Mouse (Mus musculus) hindbrain, embryonic 10.5 days (tissue): ENCODE measurements around the gene Tmem222. TPM values are rescaled to one million over a fixed set of nuclear protein-coding genes. Genes with fewer than 3 reads are reported as not detected.

Experiments used
- DNase-seq: peaks from one replicate; pipeline ENCODE4 v3.0.0-alpha.2; 2017; ENCODE audit warnings: low spot score
- H3K27ac ChIP-seq: fragments of 300-500 bp; sonication (generic); 2 replicates; pipeline ENCODE4 v1.5.1; 2016; ENCODE audit warnings: mild to moderate bottlenecking, moderate library complexity
- H3K27me3 ChIP-seq: fragments of 300-500 bp; sonication (generic); 2 replicates; pipeline ENCODE4 v1.6.1; 2016; ENCODE audit warnings: mild to moderate bottlenecking; ENCODE audit not compliant: poor library complexity, insufficient read depth, severe bottlenecking
- H3K36me3 ChIP-seq: fragments of 300-500 bp; sonication (generic); 2 replicates; pipeline ENCODE4 v1.6.1; 2016; ENCODE audit warnings: mild to moderate bottlenecking, moderate library complexity
- H3K4me1 ChIP-seq: fragments of 300-500 bp; sonication (generic); replicated peaks from 2 replicates; pipeline ENCODE4 v1.6.1; 2016; ENCODE audit warnings: mild to moderate bottlenecking
- H3K4me3 ChIP-seq: fragments of 300-500 bp; sonication (generic); 2 replicates; pipeline ENCODE4 v1.5.1; 2016; ENCODE audit warnings: mild to moderate bottlenecking, moderate library complexity
- H3K9me3 ChIP-seq: fragments of 300-500 bp; sonication (generic); 2 replicates; pipeline ENCODE4 v1.6.1; 2016; ENCODE audit warnings: mild to moderate bottlenecking, moderate library complexity
- WGBS: fragments of 180-500 bp; shearing (Covaris S2); methylation state at CpG from one replicate; pipeline ENCODE4 v1.1.7; 2016; 5-methylcytosine and 5-hydroxymethylcytosine counted together
- polyA plus RNA-seq: library from polyadenylated mRNA; unstranded; fragments of >200 nt; fragmentation: Nextera tagmentation; extraction: Ambion mirVana; gene quantifications from 2 replicates; pipeline ENCODE4 v1.2.1, GENCODE M21; 2016

The Tmem222 gene
- polyA plus RNA-seq, 1 experiment from 2014 or later, result 87.8 TPM

DNA sequence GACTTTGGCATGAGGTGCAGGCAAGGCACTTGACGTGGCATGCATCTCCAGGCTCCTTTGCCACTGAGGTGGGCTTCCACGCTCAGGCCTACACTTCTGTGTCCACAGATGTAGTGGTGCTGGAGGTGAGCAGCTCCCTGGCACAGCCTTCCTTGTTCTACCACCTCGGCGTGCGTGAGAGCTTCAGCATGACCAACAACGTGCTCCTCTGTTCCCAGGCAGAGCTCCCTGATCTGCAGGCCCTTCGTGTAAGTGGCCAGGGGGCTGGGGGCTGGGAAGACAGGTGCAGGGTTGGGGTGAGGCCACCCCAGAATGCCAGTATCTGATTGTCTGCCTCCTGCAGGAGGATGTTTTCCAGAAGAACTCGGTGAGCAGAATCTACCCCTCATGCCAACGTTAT, 34.9 kb downstream of the Tmem222 start:
- peaks cover 47% of the 10 kb centered on the region for H3K4me1 ChIP-seq
- no peaks in the 10 kb centered on the region for H3K36me3 ChIP-seq
- H3K9me3 ChIP-seq, result no peaks in the 10 kb centered on the region
- H3K27ac ChIP-seq, result no peak overlapping the region
- peaks cover 96% of the 10 kb centered on the region for H3K27me3 ChIP-seq
- WGBS, result 51% methylated on average over 9 of the region's 9 CpGs
- H3K4me3 ChIP-seq, result no peak overlapping the region
- DNase-seq, result no peak

DNA sequence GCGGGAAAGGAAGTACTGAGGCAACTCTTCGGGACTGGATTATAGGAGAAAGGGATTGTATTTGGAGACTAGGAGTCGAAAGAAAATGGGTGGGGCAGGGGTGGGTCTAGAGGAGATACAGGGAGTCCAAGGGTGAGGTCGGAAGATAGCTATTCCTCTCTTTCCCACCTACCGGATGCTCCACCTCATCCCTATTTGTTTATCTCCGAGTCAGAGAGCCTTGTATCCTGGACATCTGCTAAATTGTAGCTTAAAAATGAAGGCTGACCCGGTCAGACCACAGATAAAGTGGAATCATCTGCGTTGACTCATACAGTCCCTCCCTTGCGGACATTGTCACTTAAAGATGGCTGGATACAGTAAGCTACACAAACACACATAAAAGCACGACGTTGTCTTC, 35.7 kb downstream of the Tmem222 start:
- Histone ChIP-seq H3K27ac (no peak overlapping the region), H3K4me3 (peak overlapping the region; percentile 67), H3K9me3 (no peaks in the 10 kb centered on the region), H3K4me1 (peaks cover 42% of the 10 kb centered on the region), H3K36me3 (no peaks in the 10 kb centered on the region), H3K27me3 (peaks cover 96% of the 10 kb centered on the region)
- WGBS, result 33% methylated on average over 11 of the region's 11 CpGs
- DNase-seq, result no peak

DNA sequence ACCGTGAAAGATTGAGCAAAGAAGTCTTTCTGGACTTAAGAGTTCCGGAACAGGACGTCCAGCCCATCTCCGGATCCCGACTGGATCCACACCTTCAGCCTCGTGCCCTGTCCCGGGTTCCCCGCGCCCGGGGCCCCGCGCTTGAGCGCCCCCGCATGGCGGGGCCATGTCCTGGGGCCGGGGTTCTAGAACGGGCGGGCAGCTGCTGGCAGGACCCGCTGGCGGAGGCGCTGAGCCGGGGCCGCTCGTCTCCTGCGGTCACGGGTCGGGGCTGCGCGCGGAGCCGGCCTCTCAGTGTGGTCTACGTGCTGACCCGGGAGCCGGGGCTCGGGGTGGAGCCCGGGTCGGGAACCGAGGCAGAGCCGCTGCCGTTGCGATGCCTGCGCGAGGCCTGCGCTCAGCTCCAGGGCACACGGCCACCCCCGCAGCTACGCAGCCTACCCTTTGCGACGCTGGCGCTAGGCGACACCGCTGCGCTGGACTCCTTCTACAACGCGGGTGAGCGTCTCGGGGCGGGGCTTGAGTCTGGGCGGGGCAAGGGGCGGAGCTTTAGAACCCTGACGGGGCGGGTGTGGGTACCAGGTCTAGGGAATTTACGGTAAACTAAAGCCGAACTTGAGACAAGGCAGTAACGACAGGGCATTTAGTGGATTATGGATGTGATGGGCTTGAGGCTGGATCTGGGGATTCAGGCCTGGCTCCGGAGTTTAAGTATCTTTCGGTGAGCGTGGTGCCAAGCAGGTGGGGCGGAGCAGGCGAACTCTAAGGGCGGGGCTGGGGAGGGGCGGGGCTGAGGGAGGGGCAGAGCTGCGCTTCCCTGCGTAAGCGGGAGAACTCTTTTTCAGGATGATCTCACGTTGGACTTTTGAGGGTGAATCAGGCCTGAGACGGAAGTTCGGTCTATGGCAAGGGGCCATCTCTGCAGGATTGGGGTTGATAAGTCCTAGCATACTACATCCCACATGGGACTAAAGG, 36.4 kb downstream of the Tmem222 start:
- Histone ChIP-seq H3K9me3 (no peaks in the 10 kb centered on the region), H3K27ac (peak overlapping the region; percentile 86), H3K4me1 (peaks cover 38% of the 10 kb centered on the region), H3K4me3 (peak overlapping the region; percentile 67), H3K36me3 (no peaks in the 10 kb centered on the region), H3K27me3 (peaks cover 93% of the 10 kb centered on the region)
- peak; percentile 93 for DNase-seq
- WGBS, result under 1% methylated on average over 78 of the region's 78 CpGs

DNA sequence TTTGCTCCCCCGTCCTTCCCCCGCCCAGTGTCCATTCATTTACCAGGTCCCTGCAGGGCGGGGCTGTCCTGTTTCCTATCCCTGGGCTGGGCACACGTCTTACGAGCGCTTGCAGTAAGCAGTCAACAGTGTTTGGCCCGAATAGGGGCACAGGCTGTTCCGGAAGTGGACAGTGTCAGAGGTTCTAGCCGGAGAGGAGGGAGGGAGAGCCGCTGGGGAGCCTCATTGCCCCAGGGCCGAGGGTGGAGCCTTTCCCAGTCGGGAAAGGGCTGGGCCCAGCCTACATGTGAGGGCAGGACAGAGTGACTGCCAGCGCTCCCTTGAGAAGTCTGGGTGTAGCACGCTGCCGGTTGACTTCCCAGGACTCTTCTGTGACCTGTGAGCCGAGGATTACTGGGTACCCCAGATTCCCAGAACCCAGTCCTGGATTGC, 37.1 kb downstream of the Tmem222 start, which contains the start of gene Map3k6:
Map3k6 (plus strand) TSS at position 329 of the 432 bp plus-strand sequence.
- Histone ChIP-seq H3K36me3 (no peaks in the 10 kb centered on the region), H3K9me3 (no peaks in the 10 kb centered on the region), H3K4me1 (peaks cover 38% of the 10 kb centered on the region), H3K27me3 (peaks cover 92% of the 10 kb centered on the region), H3K27ac (peak within 1 kb of the TSS; percentile 86), H3K4me3 (peak within 1 kb of the TSS; percentile 67)
- WGBS, result 5% methylated on average over 16 of the region's 16 CpGs
- DNase-seq, result peak; percentile 39

DNA sequence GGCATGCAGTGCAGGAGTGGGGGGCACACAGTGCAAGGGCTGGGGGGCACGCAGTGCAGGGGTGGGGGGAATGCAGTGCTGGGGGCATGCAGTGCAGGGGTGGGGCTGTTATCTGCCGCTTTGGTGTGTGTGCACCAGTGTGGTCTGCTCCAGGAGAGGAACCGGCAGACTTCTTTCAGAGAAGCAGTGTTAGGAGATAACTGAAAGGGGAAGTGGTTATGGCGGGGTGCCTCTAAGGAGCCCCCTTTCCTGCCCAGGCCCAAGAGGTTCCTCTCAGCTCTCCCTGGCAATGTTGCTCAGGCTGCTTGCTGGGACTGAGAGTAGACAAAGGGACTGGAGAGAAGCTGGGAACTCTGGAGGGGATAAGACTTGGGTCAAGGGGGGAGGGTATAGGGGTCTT, 39.7 kb downstream of the Tmem222 start:
- Histone ChIP-seq H3K9me3 (no peaks in the 10 kb centered on the region), H3K36me3 (no peaks in the 10 kb centered on the region), H3K27ac (peak overlapping the region; percentile 40; the same call in 1 of the 2 replicates), H3K4me3 (no peak overlapping the region), H3K4me1 (peaks cover 29% of the 10 kb centered on the region), H3K27me3 (peaks cover 76% of the 10 kb centered on the region)
- DNase-seq, result no peak
- 81% methylated on average over 4 of the region's 4 CpGs for WGBS

DNA sequence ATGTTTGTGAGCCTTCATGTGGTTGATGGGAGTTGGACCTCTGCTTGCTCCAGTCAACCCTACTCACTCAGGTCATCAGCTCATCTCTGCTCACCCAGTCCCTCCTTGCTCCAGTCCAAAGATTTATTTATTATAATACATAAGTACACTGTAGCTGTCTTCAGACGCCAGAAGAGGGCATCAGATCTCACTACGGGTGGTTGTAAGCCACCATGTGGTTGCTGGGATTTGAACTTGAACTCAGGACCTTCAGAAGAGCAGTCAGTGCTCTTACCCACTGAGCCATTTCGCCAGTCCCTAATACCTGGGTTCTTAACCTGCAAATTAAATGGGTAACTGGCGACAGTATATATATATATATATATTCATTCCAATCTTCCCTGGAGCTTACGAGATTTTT, 42.2 kb downstream of the Tmem222 start:
- no peaks in the 10 kb centered on the region for H3K36me3 ChIP-seq
- peaks cover 6% of the 10 kb centered on the region for H3K4me1 ChIP-seq
- DNase-seq, result no peak
- 82% methylated on average over 5 of the region's 5 CpGs for WGBS
- peaks cover 59% of the 10 kb centered on the region for H3K27me3 ChIP-seq
- H3K4me3 ChIP-seq, result no peak overlapping the region
- H3K9me3 ChIP-seq, result no peaks in the 10 kb centered on the region
- H3K27ac ChIP-seq, result no peak overlapping the region

DNA sequence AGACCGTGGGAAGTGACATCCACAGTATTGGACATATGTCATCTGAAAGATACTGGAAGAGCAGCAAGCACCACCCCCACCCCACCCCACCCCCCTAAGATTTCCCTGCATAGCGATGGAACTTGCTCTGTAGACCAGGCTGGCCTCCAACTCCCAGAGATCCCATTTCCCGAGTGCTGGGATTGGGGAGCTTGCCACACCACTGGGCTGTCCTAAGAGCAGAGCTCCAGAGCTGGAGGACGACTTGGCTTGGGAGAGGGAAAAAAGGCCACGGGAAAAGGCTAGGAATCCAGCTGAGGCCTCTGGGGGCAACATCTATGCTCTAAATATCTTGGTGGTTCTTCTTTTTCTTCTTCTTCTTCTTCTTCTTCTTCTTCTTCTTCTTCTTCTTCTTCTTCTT, 42.8 kb downstream of the Tmem222 start:
- peaks cover 53% of the 10 kb centered on the region for H3K27me3 ChIP-seq
- H3K9me3 ChIP-seq, result no peaks in the 10 kb centered on the region
- no peak overlapping the region for H3K4me3 ChIP-seq
- H3K4me1 ChIP-seq, result peaks cover 7% of the 10 kb centered on the region; the same call in 1 of the 2 replicates
- DNase-seq, result no peak
- no peaks in the 10 kb centered on the region for H3K36me3 ChIP-seq
- H3K27ac ChIP-seq, result no peak overlapping the region
- WGBS, result 58% methylated on average over 5 of the region's 5 CpGs

DNA sequence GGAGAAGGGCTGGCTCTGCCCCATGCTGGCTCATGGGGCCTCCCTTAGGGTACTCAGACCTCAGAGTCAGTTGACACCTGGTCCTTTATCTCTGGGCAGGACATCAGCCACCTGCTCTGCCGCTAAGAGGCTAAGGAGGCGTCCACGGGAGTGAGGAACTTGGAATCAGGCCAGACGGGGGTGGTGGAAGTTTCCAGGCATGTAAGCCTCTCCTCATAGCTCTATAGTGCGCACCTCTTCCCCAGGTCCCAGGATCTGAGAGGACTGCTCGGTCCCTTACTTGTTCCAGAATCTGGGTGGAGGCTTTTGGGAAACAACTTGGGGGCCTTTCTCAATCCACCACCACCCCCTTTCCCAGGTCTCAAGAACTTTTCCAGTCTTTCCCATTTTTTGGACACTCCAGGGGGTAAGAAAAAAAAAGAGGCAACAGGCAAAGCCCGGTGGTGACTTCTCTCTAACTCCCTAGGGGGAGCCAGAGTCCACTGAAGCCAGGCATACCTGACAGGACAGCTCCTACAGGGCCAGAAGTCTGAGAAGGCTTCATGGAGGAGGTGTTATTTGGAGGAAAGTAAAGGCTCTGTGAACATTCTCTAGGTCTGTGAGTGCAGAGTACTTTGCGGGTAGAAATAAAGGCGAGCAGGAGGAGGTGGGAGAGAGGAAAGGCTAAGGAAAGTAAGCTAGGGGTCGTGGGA, 44.2 kb downstream of the Tmem222 start:
- Histone ChIP-seq H3K4me3 (no peak overlapping the region), H3K9me3 (no peaks in the 10 kb centered on the region), H3K4me1 (peaks cover 14% of the 10 kb centered on the region; the same call in 1 of the 2 replicates), H3K27me3 (peaks cover 39% of the 10 kb centered on the region), H3K36me3 (no peaks in the 10 kb centered on the region), H3K27ac (no peak overlapping the region)
- 42% methylated on average over 10 of the region's 10 CpGs for WGBS
- no peak for DNase-seq

DNA sequence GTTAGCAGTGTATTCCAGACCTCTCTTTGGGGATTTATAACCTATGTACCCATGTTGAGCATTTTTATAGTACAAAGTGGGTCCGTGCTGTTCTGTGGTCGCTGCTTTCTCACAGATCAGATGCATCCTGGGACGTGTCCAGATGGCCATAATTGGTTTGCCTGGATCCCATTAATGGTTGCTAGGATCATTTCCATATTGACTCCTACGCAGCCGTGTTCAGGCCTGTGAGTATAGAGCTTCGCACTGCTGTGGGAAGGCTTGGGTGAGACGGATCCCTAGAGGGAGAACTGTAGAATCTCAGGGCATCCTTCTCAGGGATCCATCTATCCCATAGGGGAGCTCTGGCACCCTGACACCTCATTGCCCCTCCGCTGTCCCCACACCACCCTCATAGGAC, 48.0 kb downstream of the Tmem222 start:
- DNase-seq, result no peak
- Histone ChIP-seq H3K4me1 (peaks cover 20% of the 10 kb centered on the region), H3K36me3 (no peaks in the 10 kb centered on the region), H3K27ac (peak overlapping the region; percentile 41), H3K4me3 (no peak overlapping the region), H3K27me3 (peaks cover 11% of the 10 kb centered on the region), H3K9me3 (no peaks in the 10 kb centered on the region)
- WGBS, result 65% methylated on average over 8 of the region's 8 CpGs

DNA sequence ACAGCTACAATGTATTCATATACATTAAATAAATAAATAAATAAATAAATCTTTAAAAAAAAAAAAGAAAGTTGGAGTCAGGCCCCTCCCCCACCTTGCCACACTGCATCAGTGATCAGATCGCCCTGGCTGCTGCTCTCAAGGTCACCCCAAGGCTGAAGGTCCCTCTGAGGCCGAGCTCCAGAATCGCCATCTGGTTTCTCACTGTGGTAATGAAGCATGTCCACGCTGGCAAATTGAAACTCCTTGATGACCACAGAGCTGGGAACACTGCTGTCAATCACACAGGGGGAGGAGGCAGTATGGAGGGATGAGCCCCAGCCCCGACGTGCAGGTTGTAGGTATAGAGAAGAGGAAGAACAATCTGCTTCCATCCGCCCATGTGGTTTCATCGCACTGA, 50.0 kb downstream of the Tmem222 start:
- H3K4me1 ChIP-seq, result peaks cover 39% of the 10 kb centered on the region
- H3K27ac ChIP-seq, result no peak overlapping the region
- H3K9me3 ChIP-seq, result no peaks in the 10 kb centered on the region
- H3K27me3 ChIP-seq, result peaks cover 15% of the 10 kb centered on the region
- H3K36me3 ChIP-seq, result no peaks in the 10 kb centered on the region
- no peak overlapping the region for H3K4me3 ChIP-seq
- peak; percentile 51 for DNase-seq
- WGBS, result 59% methylated on average over 8 of the region's 8 CpGs

DNA sequence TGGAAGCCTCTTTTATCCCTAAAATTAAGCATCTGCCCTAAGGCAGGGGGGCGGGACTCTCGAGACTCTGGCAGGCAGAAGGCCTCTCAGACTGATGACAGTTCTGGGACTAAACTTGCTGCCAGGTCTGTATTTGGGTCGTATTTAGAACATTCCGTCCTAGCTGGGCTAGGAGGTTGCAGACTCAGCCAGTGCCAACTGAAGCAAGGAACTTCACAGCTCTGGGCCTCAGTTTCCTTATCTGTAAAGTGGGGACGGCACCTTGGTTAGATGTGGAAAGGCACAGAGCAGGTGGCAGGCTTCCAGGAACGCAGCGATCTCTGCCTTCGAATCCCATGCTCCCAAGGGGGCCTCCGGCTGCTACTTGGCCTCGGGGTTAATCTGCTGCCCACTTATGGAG, 51.5 kb downstream of the Tmem222 start:
- Histone ChIP-seq H3K4me1 (peaks cover 52% of the 10 kb centered on the region), H3K27ac (0 out of 2 replicates have a peak overlapping the region, but pooled peaks have one; percentile 54), H3K4me3 (no peak overlapping the region), H3K9me3 (no peaks in the 10 kb centered on the region), H3K27me3 (peaks cover 27% of the 10 kb centered on the region), H3K36me3 (no peaks in the 10 kb centered on the region)
- no peak for DNase-seq
- 69% methylated on average over 10 of the region's 10 CpGs for WGBS

DNA sequence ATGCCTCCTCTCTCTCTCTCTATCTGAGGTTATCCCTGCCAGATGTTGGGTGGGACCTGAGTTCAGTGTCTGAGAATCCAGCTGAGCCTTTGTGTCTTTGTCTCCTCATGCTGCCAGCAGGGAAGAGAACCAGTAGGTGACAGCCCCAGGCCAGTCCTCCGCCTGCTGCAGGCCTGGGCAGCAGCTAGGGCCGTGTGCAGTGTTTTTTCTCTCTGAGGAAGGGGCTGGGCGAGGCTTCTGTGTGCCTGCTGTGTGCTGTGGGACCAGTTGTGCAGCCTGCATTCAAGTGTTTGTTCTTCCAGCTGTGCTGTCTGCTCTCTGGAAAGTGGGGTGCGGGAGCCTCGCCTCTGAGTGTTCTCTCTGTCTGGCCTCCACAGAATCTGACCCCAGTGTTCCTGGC, 53.7 kb downstream of the Tmem222 start:
- Histone ChIP-seq H3K36me3 (no peaks in the 10 kb centered on the region), H3K27ac (peak overlapping the region; percentile 70), H3K4me3 (no peak overlapping the region), H3K9me3 (no peaks in the 10 kb centered on the region), H3K4me1 (peaks cover 48% of the 10 kb centered on the region), H3K27me3 (peaks cover 48% of the 10 kb centered on the region)
- DNase-seq, result no peak
- 38% methylated on average over 5 of the region's 5 CpGs for WGBS

DNA sequence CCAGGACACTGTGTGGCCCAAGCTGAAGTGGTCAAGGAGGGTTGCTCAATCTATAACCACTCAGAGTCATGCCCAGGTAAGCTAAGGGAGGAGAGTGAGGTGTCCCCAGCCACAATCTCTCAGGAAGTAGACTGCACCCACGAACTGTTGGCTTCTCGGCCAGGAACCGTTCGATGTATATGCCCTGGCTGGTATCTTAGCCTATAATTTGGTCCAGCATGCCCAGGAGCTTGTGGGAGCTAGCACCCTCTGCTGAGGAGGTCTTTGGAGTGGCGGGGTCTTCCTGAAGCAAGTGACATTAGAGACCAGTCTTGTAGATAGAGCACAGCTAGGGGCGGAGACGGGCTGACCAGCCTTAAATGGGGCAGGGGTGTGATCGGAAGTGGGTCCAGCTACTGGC, 55.9 kb downstream of the Tmem222 start:
- Histone ChIP-seq H3K4me3 (no peak overlapping the region), H3K4me1 (peaks cover 53% of the 10 kb centered on the region), H3K36me3 (no peaks in the 10 kb centered on the region), H3K27ac (no peak overlapping the region), H3K9me3 (no peaks in the 10 kb centered on the region), H3K27me3 (peaks cover 55% of the 10 kb centered on the region)
- WGBS, result 83% methylated on average over 8 of the region's 8 CpGs
- DNase-seq, result no peak
